Mouse (Mus musculus) ES-E14 (cell line): Measurements from ENCODE around the gene Med6. TPM values are rescaled to one million over a fixed set of nuclear protein-coding genes. Genes with fewer than 3 reads are reported as not detected.
"Not testable (repeated sequence)": the region's sequence is repeated elsewhere in the genome, so short reads cannot be mapped to it uniquely, and the experiment has no call there.

Experiments used
- DNase-seq: peaks from one replicate; pipeline ENCODE4 v3.0.0-alpha.2; 2013; ENCODE audit warnings: low read depth, low spot score
- H3K27ac ChIP-seq: 2 replicates; pipeline ENCODE4 v1.5.1; 2012; ENCODE audit warnings: low read depth, mild to moderate bottlenecking, low read length, moderate library complexity, mixed read lengths; ENCODE audit not compliant: poor library complexity, insufficient read depth, severe bottlenecking
- H3K36me3 ChIP-seq: 2 replicates; pipeline ENCODE4 v1.6.1; 2012; ENCODE audit warnings: mild to moderate bottlenecking, low read length, moderate library complexity, mixed read lengths; ENCODE audit not compliant: control insufficient read depth, poor library complexity, insufficient read depth, severe bottlenecking
- H3K4me1 ChIP-seq, 2 experiments: fragments of 150-350 bp in 1 of 2; sonication (generic) in 1 of 2; 2 replicates each; pipeline ENCODE4 v1.6.1; 2012; ENCODE audit warnings: low read length in 2 of 2, mild to moderate bottlenecking in 1 of 2, mixed read lengths in 1 of 2; ENCODE audit not compliant: control insufficient read depth in 2 of 2, insufficient read depth in 2 of 2, poor library complexity in 1 of 2
- H3K4me3 ChIP-seq, 2 experiments: fragments of 150-350 bp in 1 of 2; sonication (generic) in 1 of 2; 2 replicates each; pipeline ENCODE4 v1.5.1; 2012; ENCODE audit warnings: low read length in 2 of 2, low read depth in 1 of 2, mild to moderate bottlenecking in 1 of 2, mixed read lengths in 1 of 2; ENCODE audit not compliant: insufficient read depth in 1 of 2, poor library complexity in 1 of 2, severe bottlenecking in 1 of 2
- H3K9ac ChIP-seq: 2 replicates; pipeline ENCODE4 v1.6.1; 2012; ENCODE audit warnings: low read depth, mild to moderate bottlenecking, low read length, mixed read lengths; ENCODE audit not compliant: poor library complexity, insufficient read depth, severe bottlenecking
- H3K9me3 ChIP-seq: fragments of 150-350 bp; sonication (generic); 2 replicates; pipeline ENCODE4 v1.6.1; 2012; ENCODE audit warnings: low read depth, mild to moderate bottlenecking, low read length; ENCODE audit not compliant: control insufficient read depth, insufficient read depth
- CHD2 ChIP-seq: IDR thresholded peaks from 2 replicates; pipeline ENCODE4 v1.6.1; 2014; ENCODE audit warnings: mild to moderate bottlenecking, low read depth, low read length, inconsistent platforms
- HCFC1 ChIP-seq: IDR thresholded peaks from 2 replicates; pipeline ENCODE4 v1.6.1; 2012; ENCODE audit warnings: low read length, inconsistent platforms, borderline replicate concordance; ENCODE audit not compliant: insufficient read depth
- MAFK ChIP-seq: IDR thresholded peaks from 2 replicates; pipeline ENCODE4 v1.6.1; 2014; ENCODE audit warnings: mild to moderate bottlenecking, low read depth, low read length, inconsistent platforms; ENCODE audit not compliant: insufficient read depth
- ZC3H11A ChIP-seq: IDR thresholded peaks from 2 replicates; pipeline ENCODE4 v1.6.1; 2012; ENCODE audit warnings: low read depth, mild to moderate bottlenecking, inconsistent platforms, low read length, borderline replicate concordance
- ZNF384 ChIP-seq: IDR thresholded peaks from 2 replicates; pipeline ENCODE4 v1.6.1; 2012; ENCODE audit warnings: low read depth, low read length, inconsistent platforms
- in situ Hi-C, 2 experiments: fragments of 600-800 bp; cut with MboI; formaldehyde crosslinking; loops; one replicate each; pipeline ENCODE4 v1.15.1; 2025; ENCODE audit warnings: low sequenced_read_pairs in 2 of 2, inconsistent platforms in 1 of 2; ENCODE audit not compliant: unreplicated experiment in 2 of 2
- total RNA-seq: library from RNA; depleted of rRNA; stranded (reverse); fragments of 300-350 nt; gene quantifications from 2 replicates; pipeline ENCODE4 v1.2.3, GENCODE M21; 2012; rRNA removed

The Med6 gene
- total RNA-seq, 1 experiment, result 65.2 TPM

- Histone ChIP-seq H3K4me3 (peak overlapping the region; percentile 80 to 99), H3K9me3 (no peaks in the 10 kb centered on the region), H3K4me1 (peaks cover 0 to 8% of the 10 kb centered on the region in 2 experiments; a peak in 1 of 4 replicates), H3K36me3 (no peaks in the 10 kb centered on the region), H3K9ac (peak overlapping the region; percentile 82; the same call in 1 of the 2 replicates), H3K27ac (no peak overlapping the region)
- in situ Hi-C loops, result no loop called here
- DNase-seq, result no peak
- TF ChIP-seq ZC3H11A, result no peak
- TF ChIP-seq CHD2, result no peak
- TF ChIP-seq MAFK, result no peak
- TF ChIP-seq ZNF384, result no peak
- TF ChIP-seq HCFC1, result no peak
Observed at GRCm38 (mm10) chr12:81533029-81533419, 61.8 kb downstream of the Med6 start.

GRCm38 (mm10) chr12:81532316-81533028 lies 62.3 kb downstream of the Med6 start, which contains the start of the genes Gm20498 and Synj2bp:
TSS of gene Gm20498 (minus strand) at chr12:81532905.
TSS of gene Synj2bp (minus strand) at chr12:81532911.
- peak; percentile 70 for DNase-seq
- H3K36me3 ChIP-seq, result no peaks in the 10 kb centered on the region
- peak within 1 kb of the TSS; percentile 80 to 99 for H3K4me3 ChIP-seq
- H3K4me1 ChIP-seq, result peaks cover 0 to 8% of the 10 kb centered on the region in 2 experiments; a peak in 1 of 4 replicates
- in situ Hi-C loops, result no loop called here
- H3K9me3 ChIP-seq, result no peaks in the 10 kb centered on the region
- peak within 1 kb of the TSS; percentile 64; the same call in 1 of the 2 replicates for H3K27ac ChIP-seq
- H3K9ac ChIP-seq, result peak within 1 kb of the TSS; percentile 82
- TF ChIP-seq HCFC1, result peak; percentile 87
- no peak for TF ChIP-seq ZNF384

GRCm38 (mm10) chr12:81530587-81530986 lies 64.2 kb downstream of the Med6 start:
- peak; percentile 38 for DNase-seq
- peak overlapping the region in 1 of 2 experiments; percentile 24; a peak in 2 of 4 replicates for H3K4me3 ChIP-seq
- H3K4me1 ChIP-seq, H3K9me3 ChIP-seq, H3K36me3 ChIP-seq, H3K27ac ChIP-seq, H3K9ac ChIP-seq, in situ Hi-C loops: not testable (repeated sequence)

Other genes starting within 250 kb of the Med6 start
- 0.89 and 1.0 TPM in 2 replicates for gene Gm4787, start 215.5 kb downstream of the Med6 start, total RNA-seq
- 2.4 and 2.8 TPM in 2 replicates for gene Adam4, start 173.1 kb downstream of the Med6 start, total RNA-seq
- gene Cox16, start 109.9 kb downstream of the Med6 start, total RNA-seq, result 79.8 and 89.6 TPM in 2 replicates
- 39.0 and 41.0 TPM in 2 replicates for gene Gm20498, start 62.1 kb downstream of the Med6 start, total RNA-seq
- 20.8 and 24.5 TPM in 2 replicates for gene Synj2bp, start 62.1 kb downstream of the Med6 start, total RNA-seq
- gene Adam21, start 26.5 kb downstream of the Med6 start, total RNA-seq, result 0.45 and 0.74 TPM in 2 replicates
- 2.4 and 3.5 TPM in 2 replicates for gene Ttc9, start 36.2 kb upstream of the Med6 start, total RNA-seq
- gene Map3k9, start 186.2 kb upstream of the Med6 start, total RNA-seq, result 5.4 and 9.9 TPM in 2 replicates